In genomic region chr12:21112453-21112857, GRCm38 (mm10) we compare ENCODE assay signal across 8 mouse cellular contexts.
A peak's percentile ranks its signal among the peaks of the same experiment; 100 is the strongest.
DNase-seq lines count a peak whose midpoint lies in the region; ATAC-seq and TF ChIP-seq lines count a peak whose summit lies in the region.

No protein-coding gene starts in this region.

- no peak for TF ChIP-seq POLR2A in embryonic fibroblast, embryonic 13.5 days (IDR thresholded peaks at IDR 0.05; ENCODE audit: low read depth, low read length)

- peak overlapping the region; percentile 46 for H3K4me3 ChIP-seq in embryonic fibroblast, embryonic 13.5 days (ENCODE audit: insufficient read depth, low read length)
- H3K4me3 ChIP-seq in heart, embryonic 10.5 days: peak overlapping the region; percentile 87
- H3K4me3 ChIP-seq in midbrain, embryonic 15.5 days: peak overlapping the region; percentile 95
- H3K4me3 ChIP-seq in stomach, embryonic 14.5 days (ENCODE audit: low read depth, low read length): peak overlapping the region; percentile 64

- peak; percentile 53 for DNase-seq in 416B (ENCODE audit: low read depth)
- peak; percentile 26 to 38 for DNase-seq in adrenal gland, postnatal 4 days (ENCODE audit: low spot score in 2 of 2)
- DNase-seq in heart, embryonic 10.5 days (ENCODE audit: low spot score): peak; percentile 81
- DNase-seq in kidney, adult 9 months: peak; percentile 75
- DNase-seq in liver: peak; percentile 44

- peak; percentile 35; the same call in 1 of the 2 replicates for TF ChIP-seq CTCF in embryonic fibroblast, embryonic 13.5 days (IDR thresholded peaks at IDR 0.05; ENCODE audit: borderline replicate concordance, insufficient read depth, low read length)

- no peaks in the 10 kb centered on the region for H3K4me1 ChIP-seq in embryonic fibroblast, embryonic 13.5 days (ENCODE audit: control insufficient read depth, insufficient read depth, low read length)
- peaks cover 17% of the 10 kb centered on the region; the same call in 1 of the 2 replicates for H3K4me1 ChIP-seq in heart, embryonic 10.5 days
- peaks cover 11% of the 10 kb centered on the region; the same call in 1 of the 2 replicates for H3K4me1 ChIP-seq in midbrain, embryonic 15.5 days
- H3K4me1 ChIP-seq in stomach, embryonic 14.5 days (ENCODE audit: control insufficient read depth, insufficient read depth, low read length): no peaks in the 10 kb centered on the region

- under 1% methylated on average over 17 of the region's 17 CpGs for WGBS in heart, embryonic 10.5 days
- WGBS in midbrain, embryonic 15.5 days: under 1% methylated on average over 17 of the region's 17 CpGs
- WGBS in stomach, embryonic 14.5 days: 2% methylated on average over 17 of the region's 17 CpGs

- H3K9me3 ChIP-seq in heart, embryonic 10.5 days: no peaks in the 10 kb centered on the region
- no peaks in the 10 kb centered on the region for H3K9me3 ChIP-seq in midbrain, embryonic 15.5 days
- H3K9me3 ChIP-seq in stomach, embryonic 14.5 days (ENCODE audit: control insufficient read depth, low read depth, low read length): no peaks in the 10 kb centered on the region

- peak overlapping the region; percentile 82 for H3K9ac ChIP-seq in midbrain, embryonic 15.5 days
- H3K9ac ChIP-seq in stomach, embryonic 14.5 days (replicated peaks; ENCODE audit: low read depth, low read length): peak overlapping the region; percentile 72

- peak; percentile 68 for ATAC-seq in midbrain, embryonic 15.5 days (replicated peaks)
- ATAC-seq in stomach, embryonic 14.5 days (ENCODE audit: insufficient number of reproducible peaks, insufficient read depth, low FRiP score, low read depth): peak; percentile 47; the same call in 1 of the 2 replicates

- peak overlapping the region; percentile 77 for H3K4me2 ChIP-seq in midbrain, embryonic 15.5 days
- peak overlapping the region; percentile 68 for H3K4me2 ChIP-seq in stomach, embryonic 14.5 days (replicated peaks; ENCODE audit: low read depth, low read length)

- no peaks in the 10 kb centered on the region for H3K36me3 ChIP-seq in heart, embryonic 10.5 days
- H3K36me3 ChIP-seq in midbrain, embryonic 15.5 days (replicated peaks): no peaks in the 10 kb centered on the region
- no peaks in the 10 kb centered on the region for H3K36me3 ChIP-seq in stomach, embryonic 14.5 days (ENCODE audit: control insufficient read depth, insufficient read depth, low read length)

- H3K27me3 ChIP-seq in heart, embryonic 10.5 days (ENCODE audit: insufficient read depth, poor library complexity, severe bottlenecking): no peaks in the 10 kb centered on the region
- no peaks in the 10 kb centered on the region for H3K27me3 ChIP-seq in midbrain, embryonic 15.5 days (replicated peaks)
- H3K27me3 ChIP-seq in stomach, embryonic 14.5 days (ENCODE audit: control insufficient read depth, insufficient read depth, low read length): no peaks in the 10 kb centered on the region

- H3K27ac ChIP-seq in embryonic fibroblast, embryonic 13.5 days (ENCODE audit: insufficient read depth, low read length): no peak overlapping the region
- peak overlapping the region; percentile 91 for H3K27ac ChIP-seq in heart, embryonic 10.5 days
- H3K27ac ChIP-seq in midbrain, embryonic 15.5 days: peak overlapping the region; percentile 92
- peak overlapping the region; percentile 18; the same call in 1 of the 2 replicates for H3K27ac ChIP-seq in stomach, embryonic 14.5 days (ENCODE audit: low read length)
